Mouse (Mus musculus): ENCODE data around the gene Papss1.

Gene Papss1

GRCm38 (mm10) chr3:131636126-131636525 lies 71.6 kb downstream of the Papss1 start:
- DNase-seq (ENCODE audit: low spot score), result peak; percentile 35

DNA sequence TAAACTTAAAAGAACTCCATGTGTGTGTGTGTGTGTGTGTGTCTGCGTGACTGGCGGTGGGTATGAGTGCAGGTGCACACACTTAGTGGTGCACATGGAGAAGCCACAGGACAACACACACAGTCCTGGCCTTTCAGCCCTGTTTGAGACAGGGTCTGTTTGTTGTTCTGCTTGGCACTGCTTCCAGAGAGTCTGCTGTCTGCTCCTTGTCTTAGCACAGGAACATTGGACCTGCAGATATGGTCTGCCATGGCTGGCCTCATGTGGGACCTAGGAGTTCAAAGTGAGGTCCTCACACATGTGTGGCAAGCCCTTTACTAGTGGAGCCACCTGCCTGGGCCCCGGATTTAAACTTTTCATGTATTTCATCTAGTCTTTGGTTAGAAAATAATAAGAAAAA lies 72.4 kb downstream of the Papss1 start:
- peak; percentile 18 for DNase-seq (ENCODE audit: low spot score)

DNA sequence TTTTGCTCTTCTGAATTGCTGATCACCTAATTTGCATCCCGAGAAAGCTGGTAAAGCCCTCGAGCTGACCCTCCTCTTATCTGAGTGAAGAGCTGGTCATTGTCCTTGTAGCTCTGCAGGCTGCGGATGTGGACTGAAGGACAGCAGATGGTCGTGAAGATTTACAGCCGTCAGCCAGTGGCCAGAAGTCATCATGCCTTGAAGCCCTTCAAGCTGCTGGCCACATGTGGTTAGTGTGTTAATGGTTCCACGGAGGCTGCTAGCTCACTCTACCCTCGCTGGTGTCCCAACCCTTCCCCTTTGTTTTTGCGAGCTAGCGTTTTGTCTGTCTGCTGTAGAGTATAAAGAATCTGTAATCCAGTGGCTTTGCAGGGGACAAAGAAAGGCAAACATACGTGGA lies 73.1 kb downstream of the Papss1 start:
- peak; percentile 36 for DNase-seq (ENCODE audit: low spot score)

GRCm38 (mm10) chr3:131638216-131638615 lies 73.6 kb downstream of the Papss1 start:
- DNase-seq (ENCODE audit: low spot score), result no peak

DNA sequence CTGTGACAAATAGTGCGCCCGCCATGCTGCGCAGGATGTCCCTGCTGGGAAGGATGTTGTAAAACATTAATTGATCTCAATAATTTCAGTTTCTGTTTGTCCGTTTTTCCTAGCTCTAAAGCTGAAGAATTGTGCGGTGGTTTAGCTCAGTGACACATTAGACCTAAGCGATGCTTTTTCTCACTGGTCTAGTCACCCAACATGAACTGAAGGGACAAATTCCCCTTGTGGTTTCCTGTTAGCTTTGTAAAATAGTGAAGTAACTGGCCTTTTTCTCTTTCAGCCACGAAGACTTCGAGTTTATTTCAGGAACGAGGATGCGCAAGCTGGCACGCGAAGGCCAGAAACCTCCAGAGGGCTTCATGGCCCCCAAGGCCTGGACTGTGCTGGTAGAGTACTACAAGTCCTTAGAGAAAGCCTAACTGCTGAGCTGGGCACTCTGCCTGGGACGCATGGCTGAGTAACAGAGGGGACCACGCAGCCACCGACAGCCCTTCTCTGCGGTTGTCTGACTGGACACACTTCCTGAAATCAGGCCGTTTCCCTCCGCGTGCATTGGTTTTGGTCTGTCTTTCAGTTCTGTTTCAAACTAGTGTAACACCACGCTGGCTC lies 78.2 kb downstream of the Papss1 start:
- DNase-seq (ENCODE audit: low spot score), result no peak

DNA sequence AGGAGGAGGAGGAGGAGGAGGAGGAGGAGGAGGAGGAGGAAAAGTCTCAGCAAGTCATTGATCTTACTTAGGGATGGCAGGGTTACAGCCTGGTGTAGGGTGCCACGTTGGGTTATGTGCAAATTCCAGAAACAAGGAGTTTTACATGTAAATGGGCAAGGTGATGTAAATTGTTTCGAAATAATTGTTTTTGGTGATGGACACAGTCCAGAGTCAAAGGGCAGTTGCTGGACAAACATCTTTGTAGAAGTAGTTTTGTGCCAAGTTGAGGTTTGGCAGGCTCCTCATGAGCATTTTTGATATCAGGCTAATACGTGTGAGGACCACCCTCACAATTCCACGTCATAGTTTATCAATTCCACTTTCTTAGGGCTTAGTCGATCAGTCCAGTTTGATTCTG lies 80.6 kb downstream of the Papss1 start:
- DNase-seq (ENCODE audit: low spot score), result no peak

DNA sequence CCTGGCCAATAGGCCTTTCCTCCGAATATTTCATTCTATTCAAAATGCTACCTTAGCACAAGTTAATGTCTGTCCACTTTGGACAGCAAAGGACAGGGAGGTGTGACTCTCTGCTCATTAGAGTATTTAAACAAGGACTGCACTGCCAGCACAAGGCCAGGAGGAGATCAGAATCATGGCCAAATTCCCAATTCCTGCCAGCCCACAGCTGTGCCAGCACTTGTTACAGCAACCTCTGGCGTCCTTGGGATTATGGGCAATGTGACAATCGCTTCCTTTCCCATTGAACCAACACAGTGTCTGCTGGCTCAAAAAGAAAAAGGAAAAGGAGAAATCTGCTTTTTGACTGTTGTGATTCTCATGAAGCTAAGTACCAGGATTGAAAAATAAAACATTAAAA lies 89.8 kb downstream of the Papss1 start:
- no peak for DNase-seq (ENCODE audit: low spot score)

DNA sequence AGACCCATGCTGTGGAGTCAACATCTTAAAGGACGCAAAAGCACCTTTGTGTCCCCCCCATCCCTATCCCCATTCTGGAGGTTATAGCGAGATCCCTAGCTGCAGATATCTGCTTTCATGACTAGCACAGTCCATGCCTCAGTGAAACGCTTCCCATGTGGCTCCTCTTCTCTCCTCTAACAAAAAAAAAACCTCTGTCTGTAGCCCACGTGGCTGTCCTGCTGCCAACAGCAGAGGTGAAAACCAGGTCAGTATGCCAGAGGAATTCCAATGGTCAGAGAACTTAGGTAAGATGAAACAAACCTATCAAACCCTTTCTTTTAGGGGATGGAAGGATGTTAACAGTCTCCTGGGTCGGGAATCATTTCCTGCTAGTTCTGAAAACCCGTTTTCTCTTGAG lies 91.5 kb downstream of the Papss1 start:
- no peak for DNase-seq (ENCODE audit: low spot score)

- DNase-seq (ENCODE audit: low spot score), result no peak
Observed at GRCm38 (mm10) chr3:131660126-131660525, 95.6 kb downstream of the Papss1 start.

GRCm38 (mm10) chr3:131660629-131661028 lies 96.1 kb downstream of the Papss1 start:
- DNase-seq (ENCODE audit: low spot score), result no peak

GRCm38 (mm10) chr3:131662589-131663148 lies 98.1 kb downstream of the Papss1 start:
- no peak for DNase-seq (ENCODE audit: low spot score)

DNA sequence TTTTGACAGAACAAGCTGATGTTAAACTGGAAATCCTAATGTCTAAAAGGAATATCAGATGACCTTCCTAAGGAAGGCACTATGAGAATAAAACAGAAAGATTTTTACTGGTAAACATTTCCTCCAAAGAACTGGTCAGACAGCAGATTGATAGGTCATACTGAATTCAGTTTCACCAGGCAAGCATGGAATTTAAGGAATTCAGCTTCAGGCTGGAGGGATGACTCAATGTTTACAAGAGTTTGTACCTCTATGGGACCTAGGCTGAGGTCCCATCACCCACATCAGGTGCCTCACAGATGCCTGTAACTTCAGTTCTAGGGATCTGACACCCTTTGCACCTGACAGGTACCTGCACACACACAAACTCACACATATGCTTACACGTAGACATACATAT lies 105.3 kb downstream of the Papss1 start:
- no peak for DNase-seq (ENCODE audit: low spot score)

DNA sequence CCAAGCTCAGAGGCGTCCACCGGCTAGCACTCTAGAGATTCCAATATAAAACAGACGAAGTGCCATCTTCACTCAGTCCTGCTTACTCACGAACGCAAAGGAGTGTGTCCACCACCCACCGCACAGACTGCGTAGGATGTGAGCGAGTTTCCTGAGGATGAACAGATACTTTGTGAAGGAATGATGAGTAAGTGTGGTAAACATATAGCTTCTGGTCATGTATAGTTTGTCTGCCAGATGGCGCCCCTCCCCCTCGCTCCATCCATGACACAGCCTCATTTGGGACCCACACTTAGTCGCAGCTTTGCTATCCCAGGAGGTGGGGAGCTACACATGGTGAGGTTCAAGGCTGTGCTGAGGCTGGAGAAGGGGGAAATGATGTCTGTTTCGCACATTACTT lies 121.5 kb downstream of the Papss1 start:
- no peak for DNase-seq (ENCODE audit: low spot score)

DNA sequence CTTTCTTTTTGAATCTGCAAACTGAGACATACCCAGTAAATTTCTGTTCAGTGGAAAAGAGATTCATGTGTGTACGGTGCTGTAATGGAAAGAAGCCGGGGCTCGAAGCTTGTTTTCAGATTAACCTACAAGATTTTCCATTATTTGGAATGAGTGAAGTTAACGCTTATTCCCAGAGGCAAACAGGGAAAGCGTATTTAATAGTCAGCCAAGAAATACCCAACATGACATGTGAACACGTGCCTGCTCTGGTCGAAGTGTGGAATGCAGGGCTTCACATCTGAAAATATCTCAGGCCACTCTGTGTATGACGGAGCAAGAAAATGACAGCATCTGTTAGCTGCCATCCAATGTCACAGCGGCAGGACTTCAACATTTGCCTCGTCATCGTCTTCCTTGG lies 125.4 kb downstream of the Papss1 start:
- DNase-seq (ENCODE audit: low spot score), result no peak

DNA sequence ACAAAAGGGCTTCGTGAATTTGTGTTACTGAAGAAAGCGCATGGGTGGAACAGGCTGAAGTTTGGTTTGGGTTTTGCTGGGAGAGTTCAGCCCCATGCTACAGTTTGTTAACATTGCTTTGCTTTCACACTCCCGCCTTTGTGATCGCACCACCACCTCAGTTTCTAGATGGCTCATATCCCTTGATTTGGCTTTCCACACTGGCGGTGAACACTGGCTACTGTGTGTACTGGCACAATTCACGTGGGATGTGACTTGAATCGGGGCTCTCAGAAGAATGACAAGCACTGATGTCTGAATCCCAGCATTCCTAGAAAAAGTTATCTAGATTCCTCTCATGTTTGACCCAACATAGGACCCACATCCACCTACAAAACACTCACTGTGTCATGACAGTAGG lies 126.0 kb downstream of the Papss1 start:
- DNase-seq (ENCODE audit: low spot score), result no peak

DNA sequence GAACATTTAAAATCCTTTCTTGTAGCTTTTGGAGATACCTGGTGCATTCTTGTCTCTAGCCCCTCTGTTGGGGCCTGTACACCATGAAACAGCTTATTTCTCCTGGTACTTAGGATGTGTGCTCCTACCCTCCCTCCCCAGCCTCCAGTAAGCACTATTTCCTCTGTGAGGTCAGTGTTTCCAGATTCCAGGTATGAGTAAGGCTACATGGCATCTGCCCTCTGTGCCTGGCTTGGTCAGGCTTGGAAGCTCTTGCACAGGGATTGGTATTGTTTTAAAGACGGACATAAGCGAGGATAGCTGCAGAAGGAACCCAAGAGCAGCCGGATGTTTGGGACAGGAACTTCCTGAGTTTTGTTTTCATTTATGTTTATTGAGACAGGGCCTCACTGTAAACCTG lies 126.6 kb downstream of the Papss1 start:
- no peak for DNase-seq (ENCODE audit: low spot score)

All from MN1 (cell line).